Mouse (Mus musculus) layer of hippocampus, adult 2 months (tissue): ENCODE results near the gene Tet1. TPM values are rescaled to one million over a fixed set of nuclear protein-coding genes. Genes with fewer than 3 reads are reported as not detected.

Experiments used
- DNase-seq, 2 experiments: peaks; one replicate each; pipeline ENCODE4 v3.0.0; 2022; ENCODE audit warnings: low spot score in 2 of 2
- H3K27ac ChIP-seq: fragments of 200-600 bp; 2 replicates; pipeline ENCODE4 v1.8.1; 2022
- H3K4me3 ChIP-seq: fragments of 200-600 bp; 2 replicates; pipeline ENCODE4 v1.8.1; 2022; ENCODE audit warnings: mild to moderate bottlenecking
- CTCF ChIP-seq: fragments of 200-600 bp; conservative IDR thresholded peaks from 2 replicates; pipeline ENCODE4 v1.8.1; 2022; ENCODE audit warnings: antibody characterized with exemption, mild to moderate bottlenecking, moderate library complexity
- total RNA-seq, 2 experiments: library from RNA; stranded (reverse); gene quantifications; 2 replicates each; pipeline ENCODE4 v1.2.3; 2021

Gene Tet1
- total RNA-seq, 2 experiments from 2014 or later: 16.2 TPM

GRCm38 (mm10) chr10:62900144-62900543 is 8.7 kb downstream of the Tet1 start:
- H3K27ac ChIP-seq: no peak overlapping the region
- no peak for DNase-seq
- no peak overlapping the region for H3K4me3 ChIP-seq
- TF ChIP-seq CTCF: no peak

- no peak for DNase-seq
- TF ChIP-seq CTCF: no peak
Measured at GRCm38 (mm10) chr10:62898061-62898460, 10.7 kb downstream of the Tet1 start.

GRCm38 (mm10) chr10:62897437-62897836 is 11.4 kb downstream of the Tet1 start:
- TF ChIP-seq CTCF: no peak
- no peak overlapping the region for H3K4me3 ChIP-seq
- DNase-seq: no peak
- H3K27ac ChIP-seq: no peak overlapping the region

More at GRCm38 (mm10) chr10:62898061-62898460, 10.7 kb downstream of the Tet1 start:
- Histone ChIP-seq H3K27ac (no peak overlapping the region), H3K4me3 (no peak overlapping the region)

GRCm38 (mm10) chr10:62896774-62897173 is 12.0 kb downstream of the Tet1 start:
- DNase-seq: no peak
- H3K27ac ChIP-seq: no peak overlapping the region
- no peak overlapping the region for H3K4me3 ChIP-seq
- peak; percentile 17 for TF ChIP-seq CTCF

- Histone ChIP-seq H3K27ac (no peak overlapping the region), H3K4me3 (no peak overlapping the region)
- DNase-seq: no peak
- TF ChIP-seq CTCF: no peak
Measured at GRCm38 (mm10) chr10:62896035-62896434, 12.8 kb downstream of the Tet1 start.

- TF ChIP-seq CTCF: no peak
- Histone ChIP-seq H3K27ac (no peak overlapping the region), H3K4me3 (no peak overlapping the region)
- no peak for DNase-seq
Measured at GRCm38 (mm10) chr10:62895386-62895785, 13.4 kb downstream of the Tet1 start.

GRCm38 (mm10) chr10:62894447-62894846 is 14.3 kb downstream of the Tet1 start:
- DNase-seq: no peak
- H3K4me3 ChIP-seq: no peak overlapping the region
- H3K27ac ChIP-seq: no peak overlapping the region
- no peak for TF ChIP-seq CTCF

GRCm38 (mm10) chr10:62893356-62893884 is 15.4 kb downstream of the Tet1 start:
- no peak overlapping the region for H3K4me3 ChIP-seq
- TF ChIP-seq CTCF: no peak
- H3K27ac ChIP-seq: no peak overlapping the region
- no peak for DNase-seq

GRCm38 (mm10) chr10:62892549-62893232 is 16.1 kb downstream of the Tet1 start:
- Histone ChIP-seq H3K4me3 (no peak overlapping the region), H3K27ac (no peak overlapping the region)
- TF ChIP-seq CTCF: no peak
- no peak for DNase-seq

- no peak for TF ChIP-seq CTCF
- H3K27ac ChIP-seq: no peak overlapping the region
- H3K4me3 ChIP-seq: no peak overlapping the region
- DNase-seq: no peak
Measured at GRCm38 (mm10) chr10:62891025-62891424, 17.8 kb downstream of the Tet1 start.

GRCm38 (mm10) chr10:62886799-62887591 is 21.8 kb downstream of the Tet1 start:
- peak overlapping the region; percentile 46 for H3K4me3 ChIP-seq
- DNase-seq: no peak
- H3K27ac ChIP-seq: no peak overlapping the region
- TF ChIP-seq CTCF: 0 out of 2 replicates have a peak, but pooled peaks have one; percentile 10

GRCm38 (mm10) chr10:62885969-62886798 is 22.6 kb downstream of the Tet1 start:
- no peak for TF ChIP-seq CTCF
- DNase-seq: no peak
- H3K4me3 ChIP-seq: peak overlapping the region; percentile 46
- H3K27ac ChIP-seq: no peak overlapping the region
